Mouse (Mus musculus) cortical plate, adult 2 months (tissue): ENCODE data around the gene Cers6.

ENCODE experiments used
- CTCF ChIP-seq: fragments of 200-500 bp; IDR thresholded peaks from 2 replicates; pipeline ENCODE4 v1.5.1; 2011; ENCODE audit warnings: mild to moderate bottlenecking, control low read depth, low read length; ENCODE audit not compliant: insufficient read depth; ENCODE audit errors: extremely low read depth
- POLR2A ChIP-seq: fragments of 200-500 bp; IDR thresholded peaks from 2 replicates; pipeline ENCODE4 v1.6.1; 2011; ENCODE audit warnings: mild to moderate bottlenecking, low read length, control low read depth; ENCODE audit not compliant: insufficient read depth; ENCODE audit errors: extremely low read depth

- TF ChIP-seq POLR2A (no peak), CTCF (no peak)
Observed at GRCm38 (mm10) chr2:68981302-68981701, 120.1 kb downstream of the Cers6 start.
